Mouse (Mus musculus) myocyte (in vitro differentiated cells): ENCODE results near the gene Sag.

Source experiments
- CEBPB ChIP-seq: IDR thresholded peaks from 2 replicates; pipeline ENCODE4 v1.6.1; 2011; ENCODE audit warnings: mild to moderate bottlenecking, moderate library complexity; ENCODE audit not compliant: poor library complexity, insufficient read depth, severe bottlenecking
- E2F4 ChIP-seq: IDR thresholded peaks from one replicate; pipeline ENCODE4 v1.6.1; 2011; ENCODE audit warnings: mild to moderate bottlenecking, control low read depth, moderate library complexity; ENCODE audit not compliant: insufficient read depth
- MAX ChIP-seq: IDR thresholded peaks from one replicate; pipeline ENCODE4 v1.6.1; 2011; ENCODE audit warnings: low read depth, mild to moderate bottlenecking, control low read depth
- MYOD1 ChIP-seq, 3 experiments: IDR thresholded peaks; one replicate each; pipeline ENCODE4 v1.6.1; 2011; ENCODE audit warnings: control low read depth in 2 of 3, low read depth in 2 of 3, mild to moderate bottlenecking in 2 of 3, moderate library complexity in 1 of 3; ENCODE audit not compliant: insufficient read length in 2 of 3, control insufficient read depth in 1 of 3
- POLR2A ChIP-seq: IDR thresholded peaks from one replicate; pipeline ENCODE4 v1.6.1; 2011; ENCODE audit warnings: low read depth, mild to moderate bottlenecking, control low read depth, moderate library complexity; ENCODE audit not compliant: insufficient read length
- POLR2AphosphoS2 ChIP-seq: IDR thresholded peaks from one replicate; pipeline ENCODE4 v1.6.1; 2011; ENCODE audit warnings: low read depth, control low read depth; ENCODE audit not compliant: insufficient read length
- REST ChIP-seq: IDR thresholded peaks from one replicate; pipeline ENCODE4 v1.6.1; 2011; ENCODE audit warnings: mild to moderate bottlenecking, control low read depth, moderate library complexity; ENCODE audit not compliant: insufficient read depth, insufficient read length
- SRF ChIP-seq: IDR thresholded peaks from one replicate; pipeline ENCODE4 v1.6.1; 2011; ENCODE audit warnings: low read depth; ENCODE audit not compliant: control insufficient read depth, insufficient read length
- TCF12 ChIP-seq: IDR thresholded peaks from one replicate; pipeline ENCODE4 v1.6.1; 2011; ENCODE audit warnings: mild to moderate bottlenecking, control low read depth; ENCODE audit not compliant: poor library complexity, insufficient read depth, severe bottlenecking
- USF1 ChIP-seq: IDR thresholded peaks from one replicate; pipeline ENCODE4 v1.6.1; 2011; ENCODE audit warnings: low read depth, mild to moderate bottlenecking, control low read depth, moderate library complexity

- TF ChIP-seq POLR2A (no peak), MYOD1 (IDR thresholded peaks at IDR 0.05; ENCODE audit: control insufficient read depth in 1 of 3, insufficient read length in 2 of 3, low read depth in 2 of 3) (no peak), MAX (no peak), TCF12 (no peak), USF1 (no peak), CEBPB (no peak), E2F4 (no peak), REST (no peak), SRF (no peak), POLR2AphosphoS2 (no peak)
Measured at GRCm38 (mm10) chr1:87811391-87811790, 7.9 kb downstream of the Sag start.
